Mouse (Mus musculus): Measurements from ENCODE around the gene Zfpm1.

Zfpm1 gene

DNA sequence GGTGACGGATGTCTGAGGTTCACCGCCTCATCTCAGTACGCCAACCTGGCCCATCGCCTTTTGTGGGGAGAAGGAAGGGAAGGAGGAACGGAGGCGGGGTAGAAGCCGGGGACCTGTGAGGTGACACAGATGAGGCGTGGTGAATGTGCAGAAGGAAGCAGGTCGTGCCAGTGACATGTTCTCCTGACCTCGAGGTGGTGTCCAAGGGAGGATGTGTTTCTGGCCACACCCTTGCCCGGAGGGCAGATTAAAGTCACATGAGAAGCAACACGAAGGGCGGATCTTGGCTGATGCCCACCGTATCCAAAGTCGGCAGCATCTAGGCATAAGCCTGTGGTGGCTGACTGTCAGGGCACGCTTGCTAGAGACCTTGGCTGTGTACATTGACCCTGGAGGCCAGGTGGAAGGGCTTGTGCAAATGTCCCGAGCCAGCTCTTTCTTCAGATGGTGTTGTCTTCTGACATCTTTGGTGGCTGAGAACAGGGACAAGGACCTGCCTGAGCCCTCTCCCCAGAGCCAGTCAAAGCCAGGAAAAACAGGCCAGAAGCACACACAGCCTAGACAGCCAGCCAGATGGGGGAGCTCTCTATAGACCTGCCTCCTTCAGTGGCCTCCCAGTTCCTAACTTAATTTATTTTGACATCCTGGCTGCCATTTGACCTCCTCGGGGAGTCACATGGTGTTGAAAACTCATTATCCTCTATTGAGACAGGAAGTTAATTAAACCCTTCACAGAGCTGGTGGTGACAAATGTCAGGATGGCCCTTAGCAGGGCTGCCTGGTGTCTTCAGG, 4.5 kb upstream of the Zfpm1 start:
- no peak for DNase-seq

DNA sequence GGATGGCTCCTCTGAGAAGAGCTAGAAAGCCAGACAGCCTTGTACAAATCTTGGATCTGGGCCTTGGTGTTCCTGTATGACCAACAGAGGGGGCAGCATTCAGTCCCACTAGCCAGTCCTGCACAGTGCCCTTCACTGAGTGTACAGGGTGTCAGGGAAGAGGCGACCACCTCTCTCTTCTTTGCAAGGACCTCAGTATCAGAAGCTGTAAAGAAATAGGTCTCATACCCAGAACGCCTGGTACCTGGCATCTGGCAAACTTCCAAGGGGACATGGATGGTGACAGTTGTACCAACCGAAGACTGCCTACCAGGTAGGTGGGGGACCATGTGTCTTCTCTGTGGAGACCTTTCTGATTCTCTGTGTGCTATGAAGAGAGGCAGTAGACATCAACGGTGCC, 1.8 kb upstream of the Zfpm1 start:
- DNase-seq, result no peak

DNA sequence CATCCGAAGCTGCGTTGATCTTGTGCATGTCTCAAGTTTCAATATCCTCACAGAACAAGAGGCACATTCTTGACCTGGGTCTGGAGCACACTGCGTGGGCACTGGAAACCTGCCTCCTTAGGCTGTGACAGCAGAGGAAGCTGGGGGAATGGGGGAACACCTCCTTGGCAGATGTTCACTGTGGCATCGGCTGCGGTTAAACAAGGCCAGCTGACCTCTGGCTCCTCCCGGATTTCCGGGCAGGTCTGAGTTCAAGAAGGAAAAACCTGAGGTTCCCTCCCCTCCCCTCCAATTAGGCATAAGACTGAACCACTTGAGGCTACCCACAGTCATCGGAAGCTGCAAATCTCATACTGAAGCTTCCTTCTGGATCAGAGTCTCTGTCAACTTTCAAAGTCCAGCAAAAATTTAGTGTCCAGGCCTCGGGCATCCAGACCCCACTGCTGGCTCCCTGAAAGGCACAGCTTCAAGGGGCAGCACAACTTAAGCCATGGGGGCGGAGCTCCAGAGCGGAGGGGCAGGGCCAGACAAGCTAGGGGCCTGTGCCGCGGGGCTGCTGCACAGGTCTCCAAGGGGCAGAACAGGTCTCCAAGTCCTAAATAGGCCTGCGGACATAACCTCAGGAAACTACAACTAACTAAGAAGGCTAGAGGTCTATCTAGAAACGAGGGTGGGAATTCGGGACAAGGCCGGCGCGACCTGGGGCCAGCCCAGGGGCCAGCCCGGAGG, 1.2 kb upstream of the Zfpm1 start:
- DNase-seq, result peak; percentile 43

DNA sequence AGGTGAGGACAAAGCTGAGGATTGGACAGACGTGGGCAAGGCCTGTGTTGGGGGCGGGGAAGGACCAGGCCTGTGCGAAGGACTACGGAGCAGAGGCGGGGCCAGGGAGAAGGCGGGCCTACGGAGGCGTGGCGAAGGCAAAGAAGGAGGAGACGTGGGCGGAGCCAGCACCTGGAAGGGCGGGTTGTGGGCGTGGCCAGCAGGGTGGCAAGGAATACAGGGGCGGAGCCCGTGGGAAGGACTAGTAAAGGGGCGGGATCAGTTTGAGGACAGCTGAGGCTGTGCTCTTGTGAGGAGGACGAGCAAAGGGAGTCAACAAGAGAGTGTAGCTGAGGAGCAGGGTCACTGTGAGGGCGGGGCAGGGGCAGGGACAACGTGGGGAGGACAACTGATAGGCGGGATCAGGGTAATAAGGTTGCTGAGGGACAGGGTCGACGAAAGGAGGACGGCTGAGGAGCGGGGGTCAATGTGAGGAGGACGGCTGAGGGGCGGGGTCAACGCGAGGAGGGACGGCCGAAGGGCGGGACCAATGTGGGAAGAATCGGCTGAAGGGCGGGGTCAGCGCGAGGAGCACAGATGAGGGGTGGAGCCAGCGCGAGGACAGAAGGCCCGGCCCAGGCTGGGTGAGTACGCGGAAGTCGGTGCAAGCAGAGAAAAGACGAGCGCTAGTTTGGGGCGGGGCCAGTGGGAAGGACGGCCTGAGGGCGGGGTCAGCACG, 465 bp upstream of the Zfpm1 start:
- DNase-seq, result peak; percentile 99

DNA sequence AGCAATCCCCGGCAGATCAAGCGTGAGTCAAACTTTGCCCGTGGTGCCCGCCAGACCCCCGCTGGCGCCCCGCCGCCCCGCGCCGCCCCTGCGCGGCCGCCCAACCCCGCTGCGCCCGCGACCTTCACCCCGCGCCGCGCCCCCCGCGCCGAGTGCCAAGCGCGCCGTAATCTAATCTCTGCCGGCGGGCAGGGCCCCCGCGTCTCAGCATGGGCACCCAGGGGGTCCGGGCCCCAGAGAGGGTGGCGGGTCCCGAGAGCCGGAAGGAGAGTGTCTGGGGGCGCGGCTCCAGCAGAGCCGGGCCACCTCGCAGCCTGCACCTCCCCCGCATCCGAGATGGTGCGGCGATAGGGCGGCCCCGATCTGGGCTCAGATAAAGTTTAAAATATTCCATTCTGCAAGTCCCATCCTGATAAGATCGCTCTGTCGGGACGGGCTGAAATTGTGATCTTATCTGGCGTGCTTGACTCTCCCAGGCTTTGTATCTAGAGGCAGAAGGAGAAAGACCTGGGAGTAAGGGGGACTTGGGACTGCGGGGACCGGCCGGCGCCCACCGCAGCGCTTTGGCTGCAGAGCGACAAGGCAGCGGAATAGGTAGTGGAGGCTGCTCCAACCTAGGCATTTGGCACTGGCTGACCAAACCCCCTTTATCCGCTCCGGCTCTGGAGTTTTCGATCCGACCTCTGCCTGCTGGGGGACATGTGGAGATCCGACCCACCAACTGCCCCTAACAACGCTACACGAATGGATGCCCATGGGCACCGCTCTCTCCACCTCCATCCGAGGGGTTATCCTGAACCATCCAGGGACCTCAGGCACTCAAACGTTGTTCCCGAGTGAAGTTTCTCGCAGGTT, 787 bp downstream of the Zfpm1 start:
- DNase-seq, result peak; percentile 41

DNA sequence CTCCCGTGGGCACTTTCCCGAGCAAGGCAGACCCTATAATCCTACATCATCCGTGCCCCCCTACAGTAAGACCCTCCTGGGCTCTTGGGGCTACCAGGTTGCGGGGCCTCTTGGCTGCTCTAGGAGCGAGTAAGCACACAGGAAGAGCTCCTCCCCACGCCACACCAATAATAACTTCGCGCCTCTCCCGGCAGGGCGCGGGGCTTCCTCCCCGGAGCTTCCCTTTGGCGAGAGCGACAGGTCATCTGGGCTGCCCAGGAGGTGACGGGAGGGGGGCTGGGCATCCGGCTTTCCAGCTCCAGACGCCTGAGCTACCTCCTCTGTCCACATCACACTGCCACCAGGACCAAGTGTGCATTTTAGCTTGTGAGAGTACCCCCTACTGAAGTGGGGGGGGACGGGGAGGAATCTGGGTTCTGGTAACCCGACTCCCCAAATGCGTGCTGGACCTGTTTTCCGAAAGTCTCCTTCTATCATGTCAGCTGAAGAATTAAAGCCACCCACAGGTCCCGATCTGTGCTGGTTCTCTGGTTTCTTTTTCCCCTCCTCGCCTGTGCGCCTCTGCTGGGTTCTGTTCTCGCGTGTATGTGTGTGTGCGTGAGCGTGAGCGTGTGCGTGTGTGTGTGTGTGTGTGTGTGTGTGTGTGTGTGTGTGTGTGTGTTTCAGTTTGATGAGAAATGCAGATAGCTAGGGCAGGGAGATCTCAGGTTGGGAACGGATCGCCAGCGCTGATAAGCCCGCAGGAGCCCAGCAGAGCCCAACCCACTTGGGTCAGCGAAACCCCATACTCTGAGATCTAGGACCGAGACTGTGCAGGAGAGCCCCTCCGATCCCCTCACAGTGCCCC, 1.6 kb downstream of the Zfpm1 start:
- peak; percentile 69 for DNase-seq

DNA sequence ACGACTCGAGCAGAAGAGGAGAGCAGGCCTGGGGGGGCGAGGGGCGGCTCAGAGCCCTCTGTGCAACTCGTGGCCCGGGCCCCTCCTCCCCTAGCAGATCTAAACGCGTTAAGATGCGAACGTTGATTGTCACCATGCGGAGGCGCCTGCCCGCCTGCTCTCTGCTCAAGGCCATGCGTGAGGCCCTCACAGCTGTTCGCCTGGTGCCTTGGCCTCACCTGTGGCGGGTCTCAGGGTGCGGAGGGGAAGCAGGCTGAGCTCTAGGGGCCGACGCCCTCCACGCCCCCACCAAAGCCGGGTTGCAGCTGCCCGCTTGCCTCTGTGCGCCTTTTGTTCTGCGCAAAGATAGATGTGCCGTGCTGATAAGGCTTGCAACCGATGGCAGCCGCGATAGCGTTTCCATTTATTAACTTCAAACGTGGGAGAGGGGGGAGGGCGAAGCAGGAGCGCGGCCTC, 2.3 kb downstream of the Zfpm1 start:
- DNase-seq, result peak; percentile 40

DNA sequence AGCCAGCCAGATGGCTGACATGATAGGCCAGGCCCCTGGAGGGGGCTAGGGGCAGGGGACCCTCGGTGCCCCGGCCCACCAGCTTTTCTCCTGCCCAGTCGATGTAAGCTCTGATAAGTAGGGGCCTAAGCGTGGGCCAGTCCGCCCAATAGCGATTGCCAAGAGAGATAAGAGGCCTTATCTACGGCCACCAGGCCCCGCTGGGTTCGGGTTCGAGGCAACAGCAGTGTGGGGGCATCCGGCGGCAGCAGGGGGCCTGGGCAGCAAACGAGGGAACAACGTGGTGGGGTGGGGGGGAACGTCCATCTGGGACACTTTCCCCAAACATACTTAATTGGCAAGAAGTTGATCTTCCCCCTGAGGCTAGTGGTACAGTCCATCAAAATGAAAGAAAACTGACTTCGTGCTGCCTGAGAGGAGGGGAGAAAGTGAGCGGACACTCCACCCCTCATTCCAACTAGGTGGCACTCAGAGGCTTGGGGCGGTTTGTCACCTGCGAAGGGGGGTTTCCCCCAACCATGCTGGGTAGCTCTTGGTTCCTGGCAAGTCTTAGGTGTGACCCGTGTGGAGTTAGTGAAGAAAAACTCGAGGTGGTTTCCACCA, 2.8 kb downstream of the Zfpm1 start:
- DNase-seq, result no peak

DNA sequence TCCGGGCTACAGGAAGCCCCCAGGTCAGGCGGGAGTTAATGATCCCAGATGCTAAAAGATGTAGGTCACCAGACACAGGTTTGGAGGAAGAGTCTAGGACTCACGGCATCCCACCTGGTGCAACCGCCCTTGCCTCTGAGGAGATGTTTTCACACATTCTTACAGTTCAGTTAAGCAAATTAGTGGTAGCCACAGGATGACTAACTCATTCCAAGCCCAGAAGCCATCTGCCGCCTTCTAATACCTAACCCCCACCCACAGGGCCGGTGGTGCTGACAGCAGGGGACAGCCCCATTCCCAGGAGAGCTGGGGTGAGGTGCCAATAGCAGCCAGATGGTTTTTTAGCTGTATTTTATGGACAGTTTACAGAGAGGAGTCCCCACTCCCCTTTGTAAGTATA, 3.8 kb downstream of the Zfpm1 start:
- DNase-seq, result no peak

DNA sequence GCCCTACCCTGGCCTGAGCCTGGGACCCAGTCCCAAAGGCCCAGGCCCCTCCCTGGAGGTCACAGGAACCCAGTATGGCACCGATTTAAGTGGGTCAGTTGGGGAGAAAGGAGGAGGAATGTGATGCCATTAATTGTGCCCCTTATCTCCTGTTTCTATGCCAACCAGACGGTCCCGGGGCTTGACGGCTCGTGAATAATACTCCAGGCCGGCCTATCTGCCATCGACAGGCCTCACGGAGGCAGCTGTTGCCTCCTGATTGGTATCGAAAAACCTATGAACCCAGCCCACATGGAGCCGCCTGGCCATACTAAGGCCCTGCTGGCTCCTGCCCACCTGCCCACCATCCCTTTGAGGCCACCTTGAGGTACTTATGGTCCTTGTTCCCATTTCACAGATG, 5.0 kb downstream of the Zfpm1 start:
- no peak for DNase-seq

DNA sequence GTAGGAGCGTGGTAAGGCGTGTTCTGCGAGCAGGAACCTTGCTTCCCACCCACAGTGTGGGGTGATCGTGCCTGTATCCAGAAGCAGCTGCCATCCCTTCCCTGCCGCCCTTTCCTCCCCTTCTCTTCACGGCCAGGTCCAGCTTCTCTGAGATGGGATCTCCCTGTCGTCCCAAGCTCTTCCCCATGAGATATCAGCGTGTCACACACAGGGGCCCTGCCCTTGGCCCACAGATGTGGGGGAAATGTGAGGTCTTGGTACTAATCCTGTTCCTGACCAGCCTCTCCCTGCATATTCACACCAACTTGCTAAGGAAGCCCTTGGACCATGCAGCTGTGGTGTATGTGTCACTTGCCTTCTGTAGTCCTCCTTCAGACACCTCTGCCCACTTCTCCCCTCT, 5.8 kb downstream of the Zfpm1 start:
- DNase-seq, result no peak

DNA sequence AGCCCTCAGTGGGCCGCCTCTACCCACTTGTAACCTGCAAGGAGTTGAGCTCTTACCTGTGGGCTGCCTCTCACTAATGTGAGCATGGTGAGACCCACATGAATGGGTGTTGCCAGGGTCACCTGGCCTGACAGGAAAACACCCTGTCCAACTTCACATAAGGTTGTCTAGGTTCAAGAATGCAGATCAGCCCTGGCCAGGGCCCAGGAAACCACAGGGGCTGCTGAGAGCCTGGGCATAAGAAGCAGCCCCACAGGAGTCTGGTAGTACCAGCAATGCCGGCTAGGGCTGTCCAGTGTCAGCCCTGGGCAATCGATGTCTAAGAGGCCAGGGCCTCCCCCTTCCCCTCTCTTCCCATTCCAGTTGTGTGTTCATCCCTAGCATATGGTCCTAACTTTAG, 6.4 kb downstream of the Zfpm1 start:
- no peak for DNase-seq

DNA sequence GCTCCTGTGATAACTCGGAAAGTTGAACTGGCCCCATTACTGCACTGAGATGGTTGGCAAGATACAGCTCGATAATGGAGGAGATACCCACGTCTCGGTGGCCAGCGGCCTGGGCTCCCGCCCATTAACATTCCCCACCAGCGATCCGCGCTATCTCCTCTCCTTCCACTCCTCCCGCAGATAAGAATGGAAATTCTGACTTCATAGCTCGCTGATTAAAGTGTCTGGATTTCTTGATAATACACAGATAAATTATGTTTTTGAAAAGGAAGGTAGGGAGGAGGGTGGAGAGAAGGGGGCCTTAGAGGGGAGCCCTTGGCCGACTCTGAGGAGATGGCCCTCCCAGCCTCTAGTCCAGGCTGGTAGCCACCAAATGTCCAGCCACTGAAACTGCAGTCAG, 9.1 kb downstream of the Zfpm1 start:
- DNase-seq, result no peak

DNA sequence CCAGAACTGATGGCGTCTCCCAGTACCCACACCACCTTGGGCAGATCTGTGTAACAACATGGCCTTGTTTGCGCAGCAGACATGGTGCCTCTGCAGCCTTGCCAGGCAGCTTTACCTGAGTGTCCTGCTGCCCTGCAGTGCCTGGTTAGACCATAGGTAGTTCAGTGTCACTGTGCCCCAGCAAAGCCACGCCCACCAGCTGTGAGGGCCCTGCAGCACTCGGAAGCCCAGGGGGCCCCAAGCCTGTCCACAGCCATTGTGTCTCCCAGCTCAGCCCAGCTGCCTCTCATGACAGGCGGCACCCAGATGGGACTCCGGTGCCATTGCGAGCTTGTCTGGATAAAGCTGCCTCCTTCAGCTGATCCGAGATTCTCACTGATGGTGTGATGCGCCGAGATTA, 9.6 kb downstream of the Zfpm1 start:
- no peak for DNase-seq

DNA sequence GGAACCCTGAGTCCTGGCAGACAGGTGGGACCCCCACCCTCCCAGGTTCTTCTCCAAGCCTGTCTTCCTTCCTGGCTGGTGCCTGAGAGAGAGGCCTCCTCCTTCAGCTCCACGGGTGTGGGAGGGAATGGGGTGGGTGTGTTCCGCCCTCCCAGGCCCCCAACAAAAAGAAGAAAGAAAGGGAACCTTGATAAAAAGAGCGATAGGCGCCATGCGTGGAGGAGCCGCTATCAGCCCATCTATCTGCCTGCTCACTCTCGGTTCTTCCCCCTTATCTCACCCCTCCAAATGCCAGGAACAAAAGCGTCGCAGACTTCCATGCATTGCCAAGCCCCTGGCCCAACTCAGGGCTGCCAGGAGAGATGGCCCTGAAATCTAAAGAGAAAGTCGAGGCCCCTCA, 11.5 kb downstream of the Zfpm1 start:
- DNase-seq, result no peak

DNA sequence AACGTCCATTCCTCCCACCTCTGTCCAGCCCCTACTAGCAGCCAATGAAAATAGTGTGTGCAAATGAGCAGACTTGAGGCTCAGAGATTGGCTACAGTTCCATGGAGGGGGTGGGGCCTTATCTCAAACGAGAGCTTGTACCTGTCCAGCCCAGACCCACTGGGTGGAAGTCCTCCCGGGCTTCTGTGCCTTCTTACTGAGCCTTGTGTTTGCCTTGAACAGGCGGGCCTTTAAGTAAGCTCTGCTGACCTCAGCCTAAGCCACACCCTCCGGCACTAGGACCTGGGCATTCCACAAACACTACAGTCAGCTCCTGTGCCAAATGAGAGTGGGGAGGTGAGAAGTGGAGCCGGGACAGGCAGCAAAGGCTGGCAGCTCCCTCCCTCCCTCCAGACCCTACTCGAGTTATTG, 12.3 kb downstream of the Zfpm1 start:
- peak; percentile 90 for DNase-seq

DNA sequence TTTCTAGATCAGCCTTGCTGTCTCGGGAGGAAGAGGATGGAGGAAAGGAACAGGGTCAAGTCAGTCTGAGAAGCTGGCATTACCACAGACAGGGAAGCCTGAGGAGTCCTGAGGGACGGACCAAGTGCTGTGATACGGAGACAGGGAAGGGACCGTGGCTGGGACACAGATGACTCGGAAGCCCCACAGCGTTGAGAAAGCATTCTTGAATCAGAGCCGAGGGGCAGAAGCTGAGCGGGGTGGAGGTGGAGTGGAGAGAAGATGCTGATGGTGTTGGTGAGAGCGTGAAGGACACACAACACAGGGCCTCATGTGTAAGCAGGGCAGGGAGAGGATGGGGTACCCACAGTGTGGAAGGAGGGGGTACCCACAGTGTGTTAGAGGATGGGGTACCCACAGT, 13.4 kb downstream of the Zfpm1 start:
- DNase-seq, result no peak

DNA sequence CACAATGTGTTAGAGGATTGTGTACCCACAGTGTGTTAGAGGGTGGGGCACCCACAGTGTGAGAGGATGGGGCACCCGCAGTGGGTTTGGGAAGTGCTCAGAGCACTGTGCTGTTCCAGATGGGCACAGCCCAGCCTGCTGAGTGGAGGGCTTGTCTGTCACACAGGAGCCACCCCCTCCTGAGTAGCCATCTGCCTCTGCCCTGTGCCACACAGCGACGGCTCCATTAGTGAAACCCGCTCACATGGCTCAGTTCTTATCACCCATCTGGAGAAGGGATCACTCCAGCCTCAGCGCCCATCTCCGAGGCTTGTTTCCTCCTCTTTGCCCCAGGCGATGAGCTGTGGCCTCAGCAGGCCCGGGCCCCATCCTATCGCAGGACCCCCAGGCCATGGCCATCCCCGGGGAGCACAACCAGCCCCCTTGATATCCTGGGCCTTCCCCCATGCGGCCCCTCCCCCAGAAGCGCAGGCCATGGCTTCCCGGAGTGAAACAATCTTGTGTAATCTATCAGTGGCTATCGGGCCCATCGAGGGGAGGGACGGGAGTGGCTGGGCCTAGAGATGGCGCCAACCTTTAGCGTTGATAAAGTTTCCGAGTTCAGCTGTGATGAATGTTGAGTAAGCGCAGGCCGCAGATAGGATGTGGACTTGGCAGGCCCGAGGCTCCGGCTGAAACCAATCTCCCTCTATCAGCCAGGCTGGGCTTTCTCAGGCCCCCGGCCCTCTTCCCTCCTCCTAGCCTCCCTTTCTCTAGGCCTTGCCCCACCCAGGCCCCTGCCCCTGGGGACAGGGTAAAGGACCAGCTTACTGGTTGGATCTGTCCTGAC, 14.4 kb downstream of the Zfpm1 start:
- no peak for DNase-seq

DNA sequence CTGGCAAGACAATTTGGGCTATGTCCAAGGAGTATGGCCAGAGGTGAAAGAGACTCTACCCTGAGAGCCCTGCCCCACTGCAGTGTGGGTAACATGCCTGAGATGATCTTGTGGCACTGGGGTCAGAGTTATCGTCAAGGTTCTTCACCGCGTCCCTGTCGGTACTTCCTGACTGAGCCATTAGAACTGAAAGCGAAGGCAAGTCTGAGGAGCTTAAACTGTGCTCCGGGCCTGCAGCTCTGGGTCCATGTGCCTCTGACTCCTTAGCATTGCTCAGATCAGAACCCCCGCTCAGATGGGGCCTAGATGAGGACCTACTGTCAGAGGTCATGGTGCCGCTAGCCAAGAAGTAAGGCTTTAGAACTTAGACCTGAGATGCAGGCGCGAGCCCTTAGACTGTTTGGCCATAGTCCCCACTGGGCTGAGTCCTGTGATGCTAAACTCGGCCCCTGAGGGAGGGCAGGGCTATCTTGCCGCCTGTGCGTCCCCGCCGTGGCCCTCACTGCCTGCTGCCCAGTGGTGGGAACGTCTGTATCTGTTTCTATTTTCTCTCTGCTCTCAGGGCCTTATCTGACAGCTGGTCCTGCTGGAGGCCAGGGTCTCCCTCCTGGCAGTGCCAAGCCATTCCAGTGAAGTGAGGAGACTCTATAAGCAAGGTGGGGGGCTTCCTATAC, 17.8 kb downstream of the Zfpm1 start:
- DNase-seq, result no peak

DNA sequence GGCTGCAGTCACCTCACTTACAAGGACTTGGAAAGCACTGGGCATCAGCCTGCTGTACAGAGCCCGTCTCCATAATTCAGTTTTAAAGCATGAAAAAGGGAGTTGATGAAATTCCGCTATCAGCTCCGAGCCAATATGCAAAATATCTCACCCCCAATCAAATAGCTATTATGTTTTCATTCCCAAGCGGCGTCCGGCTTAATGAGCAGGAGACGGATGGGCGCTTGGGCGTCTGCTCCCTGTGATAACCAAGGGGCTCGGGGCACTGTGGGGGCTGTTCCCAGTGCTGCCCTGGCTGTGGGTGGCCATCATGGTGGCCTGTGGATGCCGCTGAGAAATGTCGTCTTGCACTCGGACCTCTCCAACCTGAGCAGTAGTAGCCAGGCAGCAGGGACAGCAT, 19.1 kb downstream of the Zfpm1 start:
- DNase-seq, result no peak
